Mouse (Mus musculus) kidney, embryonic 16.5 days (tissue): Measurements from ENCODE around the gene Lgals2. TPM values are rescaled to one million over a fixed set of nuclear protein-coding genes. Genes with fewer than 3 reads are reported as not detected.

Experiments used
- ATAC-seq: fragments of 200-750 bp; cut with Nextera tagmentation; 2 replicates; pipeline ENCODE4 v1.8.0; 2017; ENCODE audit warnings: moderate TSS enrichment; ENCODE audit not compliant: low FRiP score, low TSS enrichment
- H3K27ac ChIP-seq: fragments of 300-500 bp; sonication (generic); 2 replicates; pipeline ENCODE4 v1.5.1; 2014; ENCODE audit warnings: low read length
- H3K27me3 ChIP-seq: fragments of 300-500 bp; sonication (generic); 2 replicates; pipeline ENCODE4 v1.6.1; 2014; ENCODE audit warnings: low read length, control low read depth, mixed read lengths; ENCODE audit not compliant: insufficient read depth
- H3K36me3 ChIP-seq: fragments of 300-500 bp; sonication (generic); 2 replicates; pipeline ENCODE4 v1.6.1; 2014; ENCODE audit warnings: low read length, control low read depth, mixed read lengths; ENCODE audit not compliant: insufficient read depth
- H3K4me1 ChIP-seq: fragments of 300-500 bp; sonication (generic); 2 replicates; pipeline ENCODE4 v1.6.1; 2014; ENCODE audit warnings: low read length, control low read depth, mixed read lengths; ENCODE audit not compliant: insufficient read depth
- H3K4me2 ChIP-seq: fragments of 300-500 bp; sonication (generic); replicated peaks from 2 replicates; pipeline ENCODE4 v1.6.1; 2014; ENCODE audit warnings: low read depth, low read length
- H3K4me3 ChIP-seq: fragments of 300-500 bp; sonication (generic); 2 replicates; pipeline ENCODE4 v1.5.1; 2014; ENCODE audit warnings: mild to moderate bottlenecking, low read length
- H3K9ac ChIP-seq: fragments of 300-500 bp; sonication (generic); replicated peaks from 2 replicates; pipeline ENCODE4 v1.6.1; 2014; ENCODE audit warnings: low read length
- H3K9me3 ChIP-seq: fragments of 300-500 bp; sonication (generic); 2 replicates; pipeline ENCODE4 v1.6.1; 2016; ENCODE audit warnings: low read length, control low read depth
- WGBS: fragments of 180-500 bp; shearing (Covaris S2); extraction: QIAGEN DNeasy Blood & Tissue Kit; methylation state at CpG from one replicate; pipeline ENCODE4 v1.1.7; 2014; 5-methylcytosine and 5-hydroxymethylcytosine counted together
- polyA plus RNA-seq: library from polyadenylated mRNA; unstranded; fragments of >200 nt; fragmentation: Nextera tagmentation; extraction: Ambion mirVana; gene quantifications from 2 replicates; pipeline ENCODE4 v1.2.1, GENCODE M21; 2015

Gene Lgals2
- polyA plus RNA-seq: 0.54 and 0.77 TPM in 2 replicates

DNA sequence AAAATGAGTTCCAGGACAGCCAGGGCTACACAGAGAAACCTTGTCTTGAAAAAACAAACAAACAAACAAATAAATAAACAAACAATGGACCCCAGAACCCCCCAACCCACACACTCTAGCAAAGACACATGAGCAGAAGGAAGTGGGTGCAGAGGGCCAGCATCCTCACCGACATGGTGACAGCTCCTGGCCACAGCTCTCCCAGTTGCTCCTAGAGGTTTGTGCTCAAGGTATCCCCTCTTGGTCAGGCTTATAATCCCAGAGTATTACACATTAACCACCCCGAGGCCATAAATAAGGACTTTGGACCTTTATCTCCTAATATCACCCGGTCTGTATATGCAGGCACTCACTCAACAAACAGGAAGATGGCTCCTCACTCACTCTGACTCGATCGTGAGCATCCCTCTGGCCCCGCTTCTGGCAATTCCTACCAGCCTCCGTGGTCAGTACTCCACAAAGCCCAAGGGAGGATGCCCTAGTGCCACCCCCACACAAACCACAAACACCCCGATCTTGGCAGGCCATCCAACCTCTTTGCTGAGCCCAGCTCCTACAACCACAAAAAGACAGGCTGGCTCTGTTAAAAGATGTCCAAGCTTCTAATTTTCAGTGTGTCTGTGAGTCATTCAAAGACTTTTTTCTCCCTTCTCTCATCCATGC is at the start of gene Lgals2:
Gene Lgals2 (minus strand): TSS at position 227 of the 663 bp plus-strand sequence.
- Histone ChIP-seq H3K9ac (no peak within 1 kb of the TSS), H3K36me3 (no peaks in the 10 kb centered on the region), H3K4me1 (peaks cover 19% of the 10 kb centered on the region), H3K4me2 (no peak within 1 kb of the TSS), H3K4me3 (no peak within 1 kb of the TSS), H3K27ac (no peak within 1 kb of the TSS), H3K9me3 (no peaks in the 10 kb centered on the region), H3K27me3 (no peaks in the 10 kb centered on the region)
- 62% methylated on average over 8 of the region's 8 CpGs for WGBS
- no peak for ATAC-seq

DNA sequence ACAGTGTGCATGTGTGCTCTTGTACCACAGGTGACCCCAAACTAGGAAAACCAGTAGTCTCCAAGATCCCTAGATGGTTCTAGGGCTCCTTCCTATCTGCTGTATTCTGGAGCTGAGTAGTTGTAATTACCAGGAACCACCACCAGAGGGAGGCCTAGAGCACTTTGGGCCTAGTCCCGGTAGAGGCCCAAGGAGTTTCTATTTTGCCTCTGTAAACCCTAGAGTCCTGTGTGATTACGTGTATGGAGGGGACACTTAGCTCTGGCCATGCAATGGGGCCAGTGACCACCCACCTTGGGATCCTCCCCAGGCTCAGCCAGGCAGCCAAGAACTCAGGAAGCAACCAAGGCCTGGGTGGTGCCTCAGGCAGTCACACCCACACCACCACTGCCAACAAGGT is 47.9 kb upstream of the Lgals2 start:
- peaks cover 30% of the 10 kb centered on the region for H3K4me1 ChIP-seq
- no peak overlapping the region for H3K4me3 ChIP-seq
- H3K27ac ChIP-seq: no peak overlapping the region
- H3K27me3 ChIP-seq: no peaks in the 10 kb centered on the region
- no peak for ATAC-seq
- no peaks in the 10 kb centered on the region for H3K9me3 ChIP-seq
- peaks cover 35% of the 10 kb centered on the region for H3K36me3 ChIP-seq
- H3K9ac ChIP-seq: peak overlapping the region; percentile 19
- H3K4me2 ChIP-seq: no peak overlapping the region
- WGBS: 6% methylated on average over 2 of the region's 2 CpGs

DNA sequence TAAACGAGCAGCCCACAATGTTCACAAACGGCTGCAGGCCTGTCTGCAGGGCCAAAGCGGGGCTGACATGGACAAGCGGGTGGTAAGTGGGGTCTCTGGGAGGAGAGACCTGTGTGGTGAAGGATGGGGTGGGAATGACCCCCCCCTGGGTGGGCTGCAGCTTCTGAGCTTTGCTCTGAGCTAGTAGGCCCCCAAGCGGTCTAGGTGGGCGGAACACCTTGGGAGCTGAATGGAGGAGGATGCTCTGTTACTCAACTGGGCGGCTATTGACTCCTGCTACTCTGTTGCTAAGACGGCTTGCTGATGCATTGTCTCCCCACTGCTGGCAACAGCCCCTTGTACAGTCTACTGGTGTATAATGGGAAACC is 46.1 kb upstream of the Lgals2 start:
- Histone ChIP-seq H3K27ac (peak overlapping the region; percentile 81; the same call in 1 of the 2 replicates), H3K4me1 (peaks cover 37% of the 10 kb centered on the region), H3K4me2 (peak overlapping the region; percentile 86), H3K27me3 (no peaks in the 10 kb centered on the region), H3K36me3 (peaks cover 22% of the 10 kb centered on the region), H3K4me3 (peak overlapping the region; percentile 77; the same call in 1 of the 2 replicates), H3K9ac (peak overlapping the region; percentile 84), H3K9me3 (no peaks in the 10 kb centered on the region)
- 59% methylated on average over 8 of the region's 8 CpGs for WGBS
- no peak for ATAC-seq

DNA sequence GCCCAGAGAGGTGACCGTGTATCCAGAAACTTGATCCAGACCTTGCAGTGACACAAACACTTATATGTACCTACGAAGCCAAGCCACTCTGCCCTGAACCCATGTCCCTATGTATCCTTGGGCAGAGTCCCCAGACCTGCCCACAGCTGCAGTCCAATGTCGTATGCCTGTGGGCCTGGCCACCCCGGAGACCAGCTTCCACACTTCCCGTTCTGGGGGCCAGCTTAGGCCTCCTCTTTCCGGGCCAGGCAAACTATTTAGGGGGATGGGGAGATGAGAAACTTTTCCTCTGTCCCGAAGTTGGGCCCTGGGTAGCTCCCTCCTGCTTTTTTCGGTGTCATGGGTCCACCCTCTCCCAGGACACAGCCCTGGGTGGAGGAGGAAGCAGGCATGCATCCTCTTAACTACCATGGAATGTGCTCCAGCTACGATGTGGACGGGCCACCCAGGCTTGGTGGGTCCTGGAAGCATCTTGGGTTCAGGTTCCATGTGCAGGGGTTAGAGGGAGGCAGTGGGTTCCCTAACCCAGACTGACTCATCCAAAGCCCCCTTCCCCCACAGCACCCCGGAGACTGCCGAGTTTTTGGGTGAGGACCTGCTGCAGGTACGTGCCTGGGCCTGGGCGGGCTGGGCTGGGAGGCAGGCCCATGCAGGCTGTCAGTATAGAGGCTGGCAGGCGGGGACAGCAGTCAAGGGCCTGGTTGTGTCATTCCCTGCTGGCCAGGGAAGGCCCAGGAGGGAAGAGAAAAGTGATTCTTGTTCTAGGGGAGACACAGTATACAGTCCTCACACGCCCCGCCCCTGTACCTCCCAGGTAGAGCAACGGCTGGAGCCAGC is 45.5 kb upstream of the Lgals2 start:
- peaks cover 43% of the 10 kb centered on the region for H3K4me1 ChIP-seq
- H3K4me3 ChIP-seq: peak overlapping the region; percentile 77
- H3K36me3 ChIP-seq: peaks cover 20% of the 10 kb centered on the region
- peak overlapping the region; percentile 86 for H3K4me2 ChIP-seq
- peak; percentile 18; the same call in 1 of the 2 replicates for ATAC-seq
- peak overlapping the region; percentile 84 for H3K9ac ChIP-seq
- WGBS: 20% methylated on average over 18 of the region's 18 CpGs
- H3K27ac ChIP-seq: peak overlapping the region; percentile 81; the same call in 1 of the 2 replicates
- H3K27me3 ChIP-seq: no peaks in the 10 kb centered on the region
- H3K9me3 ChIP-seq: no peaks in the 10 kb centered on the region

DNA sequence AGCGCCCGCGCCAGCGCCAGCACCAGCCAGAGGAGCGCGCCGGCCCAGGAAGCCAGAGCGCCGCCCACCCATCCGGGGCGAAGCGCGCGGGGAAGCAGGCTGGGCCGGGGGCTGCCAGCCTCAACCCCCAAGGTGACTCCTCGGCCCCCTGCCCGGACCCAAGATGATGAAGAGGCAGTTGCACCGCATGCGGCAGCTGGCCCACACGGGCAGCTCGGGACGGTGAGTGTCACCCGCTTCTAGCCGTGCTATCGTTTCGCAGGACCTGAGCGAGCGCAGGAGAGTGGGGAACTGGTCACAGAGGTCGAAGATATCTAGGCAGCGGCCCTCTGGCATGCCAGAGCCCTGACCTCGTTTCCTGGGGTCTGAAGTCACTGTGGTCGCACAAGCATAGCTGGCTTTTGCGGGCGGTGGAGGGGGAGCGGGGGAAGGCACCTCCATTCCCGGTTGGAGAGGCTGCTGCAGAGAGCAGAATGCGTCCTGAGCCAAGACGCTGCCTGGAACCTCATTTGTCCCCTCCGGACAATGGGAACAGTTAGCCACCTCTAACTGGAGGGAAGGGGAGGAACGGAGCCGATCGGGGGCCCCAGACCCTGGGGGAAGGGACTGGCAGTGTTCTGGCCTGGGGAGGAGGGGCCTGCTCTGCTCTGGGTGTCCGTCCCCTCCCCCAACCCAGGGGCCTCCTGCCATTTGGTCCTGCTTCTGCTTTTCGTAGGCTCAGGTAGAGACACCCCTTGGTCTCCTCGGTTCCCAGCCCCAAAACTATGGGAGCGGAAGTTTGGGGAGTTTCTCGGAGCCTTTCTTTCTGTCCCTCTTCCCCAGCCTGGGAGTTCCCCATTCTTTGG is 44.6 kb upstream of the Lgals2 start, which contains the start of gene Sh3bp1:
Gene Sh3bp1 (plus strand): TSS at position 29 of the 845 bp plus-strand sequence.
- ATAC-seq: peak; percentile 64
- H3K27ac ChIP-seq: peak within 1 kb of the TSS; percentile 81
- no peaks in the 10 kb centered on the region for H3K9me3 ChIP-seq
- H3K9ac ChIP-seq: peak within 1 kb of the TSS; percentile 84
- H3K4me2 ChIP-seq: peak within 1 kb of the TSS; percentile 86
- H3K27me3 ChIP-seq: no peaks in the 10 kb centered on the region
- peaks cover 47% of the 10 kb centered on the region for H3K4me1 ChIP-seq
- peak within 1 kb of the TSS; percentile 77 for H3K4me3 ChIP-seq
- WGBS: 1% methylated on average over 45 of the region's 47 CpGs
- peaks cover 12% of the 10 kb centered on the region for H3K36me3 ChIP-seq

DNA sequence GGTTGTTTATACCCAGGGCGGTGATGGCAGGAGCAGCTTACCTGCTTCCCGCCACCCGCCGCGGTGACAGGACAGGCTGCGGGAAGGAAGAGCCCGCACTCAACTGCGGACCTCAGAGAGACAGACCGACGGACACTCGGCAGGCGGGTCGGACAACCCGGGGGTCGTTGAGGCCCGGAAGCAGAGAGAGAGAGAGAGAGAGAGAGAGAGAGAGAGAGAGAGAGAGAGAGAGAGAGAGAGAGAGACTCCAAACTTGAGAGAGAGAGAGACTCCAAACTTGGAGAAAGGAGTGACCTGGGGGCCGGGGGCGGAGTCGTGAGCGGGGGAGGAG is 44.0 kb upstream of the Lgals2 start, which contains the start of gene Gm49510:
Gene Gm49510 (plus strand): TSS at position 259 of the 331 bp plus-strand sequence.
- H3K9me3 ChIP-seq: no peaks in the 10 kb centered on the region
- 3% methylated on average over 19 of the region's 20 CpGs for WGBS
- H3K4me2 ChIP-seq: peak within 1 kb of the TSS; percentile 86
- peaks cover 8% of the 10 kb centered on the region for H3K36me3 ChIP-seq
- H3K27ac ChIP-seq: peak within 1 kb of the TSS; percentile 81
- peaks cover 53% of the 10 kb centered on the region for H3K4me1 ChIP-seq
- peak within 1 kb of the TSS; percentile 77 for H3K4me3 ChIP-seq
- ATAC-seq: no peak
- H3K27me3 ChIP-seq: no peaks in the 10 kb centered on the region
- H3K9ac ChIP-seq: peak within 1 kb of the TSS; percentile 84

DNA sequence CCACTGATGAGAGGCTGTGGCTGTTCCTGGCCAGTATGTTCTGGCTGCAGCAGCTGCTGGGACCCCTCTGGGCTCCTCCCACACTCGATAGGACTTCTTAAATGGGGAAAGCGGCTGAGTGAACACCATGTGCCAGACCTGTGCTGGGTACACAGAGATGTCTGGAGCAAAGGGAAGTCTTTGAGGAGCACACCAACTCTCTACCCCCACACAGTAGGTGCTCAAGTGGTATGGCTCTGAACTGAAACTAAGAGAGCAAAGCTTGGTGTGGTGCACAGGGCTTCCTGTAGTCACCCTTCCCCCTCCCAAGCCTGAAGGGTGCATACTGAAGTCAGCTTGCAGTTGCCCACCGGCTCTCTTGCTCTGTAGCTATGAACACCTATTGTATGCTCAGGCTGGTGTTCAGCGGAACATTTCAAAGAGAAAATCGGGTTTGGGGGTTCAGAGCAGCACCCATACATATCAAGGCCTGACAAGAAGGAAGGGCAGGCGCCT is 43.2 kb upstream of the Lgals2 start:
- ATAC-seq: no peak
- WGBS: 48% methylated on average over 6 of the region's 6 CpGs
- peaks cover 2% of the 10 kb centered on the region; the same call in 1 of the 2 replicates for H3K36me3 ChIP-seq

DNA sequence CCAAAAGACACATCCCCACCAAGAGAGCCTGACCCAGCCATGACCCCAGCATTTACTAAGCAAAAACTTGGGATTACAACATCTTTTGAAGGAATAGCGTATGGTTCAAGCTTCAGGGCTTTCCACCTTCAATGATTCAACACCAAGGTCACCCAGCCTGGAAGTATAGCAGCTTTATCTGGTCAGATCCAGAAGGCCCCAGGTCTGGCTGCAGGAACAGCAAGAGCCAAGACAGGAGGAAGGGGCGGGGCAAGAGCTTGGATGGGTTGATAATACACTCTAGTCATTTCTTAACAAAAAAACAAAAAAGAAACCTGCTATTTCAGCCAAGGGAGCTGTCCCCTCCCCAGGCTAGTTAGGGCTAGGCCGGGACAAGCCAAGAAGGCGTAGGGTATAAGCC is 42.2 kb upstream of the Lgals2 start:
- no peak overlapping the region for H3K4me2 ChIP-seq
- 0 out of 2 replicates have a peak, but pooled peaks cover 6% of the 10 kb centered on the region for H3K36me3 ChIP-seq
- ATAC-seq: no peak
- H3K27ac ChIP-seq: no peak overlapping the region
- H3K4me3 ChIP-seq: no peak overlapping the region
- WGBS: 85% methylated on average over 4 of the region's 4 CpGs
- H3K9me3 ChIP-seq: no peaks in the 10 kb centered on the region
- no peak overlapping the region for H3K9ac ChIP-seq
- no peaks in the 10 kb centered on the region for H3K27me3 ChIP-seq
- peaks cover 70% of the 10 kb centered on the region for H3K4me1 ChIP-seq

More for the DNA sequence above, 43.2 kb upstream of the Lgals2 start:
- Histone ChIP-seq H3K27me3 (no peaks in the 10 kb centered on the region), H3K9ac (peak overlapping the region; percentile 16; the same call in 1 of the 2 replicates), H3K4me3 (peak overlapping the region; percentile 77), H3K27ac (peak overlapping the region; percentile 74), H3K4me2 (peak overlapping the region; percentile 86), H3K4me1 (peaks cover 61% of the 10 kb centered on the region), H3K9me3 (no peaks in the 10 kb centered on the region)

DNA sequence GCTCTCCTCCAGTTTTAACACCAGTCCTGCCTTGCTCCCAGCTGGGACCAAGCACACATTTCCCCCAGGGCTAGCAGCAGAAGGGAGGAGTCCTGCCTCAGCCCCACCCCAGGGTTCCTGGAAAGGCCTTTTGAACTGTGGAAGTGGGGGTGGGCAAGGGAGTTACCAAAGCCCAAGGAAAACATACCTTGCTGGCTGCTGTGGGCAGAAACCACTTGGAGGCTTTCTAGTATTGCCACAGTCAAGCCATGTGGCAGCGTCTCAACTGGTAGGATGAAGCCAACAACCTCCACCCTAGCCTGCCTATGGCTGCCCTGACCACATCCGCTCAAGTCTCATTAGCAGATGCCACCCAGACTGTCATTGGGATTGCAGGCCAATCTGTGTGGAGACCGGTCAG is 40.8 kb upstream of the Lgals2 start:
- ATAC-seq: no peak
- Histone ChIP-seq H3K27me3 (no peaks in the 10 kb centered on the region), H3K4me3 (no peak overlapping the region), H3K36me3 (peaks cover 19% of the 10 kb centered on the region), H3K9me3 (no peaks in the 10 kb centered on the region), H3K4me2 (no peak overlapping the region), H3K27ac (no peak overlapping the region), H3K4me1 (peaks cover 72% of the 10 kb centered on the region), H3K9ac (no peak overlapping the region)
- WGBS: 78% methylated on average over 3 of the region's 3 CpGs
